Mouse (Mus musculus) mouse trophoblast stem cell (cell line): Measurements from ENCODE around the gene Stx11.

Experiments
- in situ Hi-C, 2 experiments: fragments of 300-500 bp; cut with MseI, MboI; formaldehyde crosslinking; loops; 2 replicates in 1 of 2; 3 replicates in 1 of 2; pipeline ENCODE4 v1.15.1; 2025

Gene Stx11

DNA sequence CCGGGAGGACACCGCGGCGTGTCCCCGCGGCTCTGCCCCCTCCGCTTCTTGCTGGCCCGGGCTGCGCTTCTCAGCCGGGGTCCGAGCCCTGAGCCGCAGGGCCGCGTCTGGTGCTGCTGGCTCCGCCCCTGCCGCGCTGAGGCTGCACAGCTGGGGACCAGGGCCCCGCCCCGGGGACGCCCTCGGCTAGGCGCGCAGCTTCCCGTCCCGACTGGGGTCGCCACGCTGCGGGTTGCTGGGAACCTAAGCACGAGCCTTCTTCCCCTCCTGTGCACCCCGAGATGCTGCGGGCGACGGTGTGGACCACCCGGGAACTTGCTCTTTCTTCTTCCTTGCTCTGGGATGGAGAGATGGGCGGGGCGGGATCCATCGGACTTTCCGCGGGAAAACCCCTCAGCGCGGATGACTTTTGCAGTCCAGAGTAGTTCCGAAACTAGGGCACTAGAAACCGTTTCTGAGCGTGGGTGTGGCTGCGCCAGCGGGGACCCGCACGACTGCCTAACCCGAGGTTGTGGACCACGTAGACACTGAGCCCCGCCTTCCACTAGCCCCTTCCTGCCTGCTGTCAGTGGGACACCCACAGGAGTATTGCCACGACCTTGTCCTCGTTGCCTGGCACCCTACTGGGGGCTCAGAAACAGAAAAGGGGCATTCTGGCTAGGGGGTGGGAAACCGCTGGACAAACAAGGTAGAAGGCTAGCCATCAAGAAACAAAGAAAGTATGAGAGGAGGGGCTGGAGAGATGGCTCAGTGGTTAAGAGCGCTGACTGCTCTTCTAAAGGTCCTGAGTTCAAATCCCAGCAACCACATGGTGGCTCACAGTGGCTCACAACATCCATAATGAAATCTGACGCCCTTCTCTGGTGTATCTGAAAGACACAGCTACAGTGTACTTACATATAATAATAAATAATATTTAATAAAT, at the start of gene Stx11:
Stx11 (minus strand) TSS at position 148 of the 925 bp plus-strand sequence.
- in situ Hi-C loops, result no loop called here

DNA sequence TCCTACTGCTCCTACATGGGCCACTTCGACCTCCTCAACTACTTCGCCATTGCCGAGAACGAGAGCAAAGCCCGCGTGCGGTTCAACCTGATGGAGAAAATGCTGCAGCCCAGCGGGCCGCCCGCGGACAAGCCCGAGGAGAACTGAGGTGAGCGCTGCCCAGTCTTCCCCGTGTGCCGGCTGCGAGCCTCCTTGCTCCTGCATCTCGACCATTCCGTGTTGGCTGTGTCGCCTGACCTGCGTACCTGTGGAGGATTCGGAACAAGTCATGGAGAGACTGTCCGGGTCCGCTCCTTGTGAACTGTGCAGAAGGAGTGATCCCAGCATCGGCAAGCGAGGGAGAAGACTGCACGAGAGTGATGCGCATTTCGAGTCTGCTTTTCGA, 44.6 kb upstream of the Stx11 start:
- in situ Hi-C loops, result no loop called here

DNA sequence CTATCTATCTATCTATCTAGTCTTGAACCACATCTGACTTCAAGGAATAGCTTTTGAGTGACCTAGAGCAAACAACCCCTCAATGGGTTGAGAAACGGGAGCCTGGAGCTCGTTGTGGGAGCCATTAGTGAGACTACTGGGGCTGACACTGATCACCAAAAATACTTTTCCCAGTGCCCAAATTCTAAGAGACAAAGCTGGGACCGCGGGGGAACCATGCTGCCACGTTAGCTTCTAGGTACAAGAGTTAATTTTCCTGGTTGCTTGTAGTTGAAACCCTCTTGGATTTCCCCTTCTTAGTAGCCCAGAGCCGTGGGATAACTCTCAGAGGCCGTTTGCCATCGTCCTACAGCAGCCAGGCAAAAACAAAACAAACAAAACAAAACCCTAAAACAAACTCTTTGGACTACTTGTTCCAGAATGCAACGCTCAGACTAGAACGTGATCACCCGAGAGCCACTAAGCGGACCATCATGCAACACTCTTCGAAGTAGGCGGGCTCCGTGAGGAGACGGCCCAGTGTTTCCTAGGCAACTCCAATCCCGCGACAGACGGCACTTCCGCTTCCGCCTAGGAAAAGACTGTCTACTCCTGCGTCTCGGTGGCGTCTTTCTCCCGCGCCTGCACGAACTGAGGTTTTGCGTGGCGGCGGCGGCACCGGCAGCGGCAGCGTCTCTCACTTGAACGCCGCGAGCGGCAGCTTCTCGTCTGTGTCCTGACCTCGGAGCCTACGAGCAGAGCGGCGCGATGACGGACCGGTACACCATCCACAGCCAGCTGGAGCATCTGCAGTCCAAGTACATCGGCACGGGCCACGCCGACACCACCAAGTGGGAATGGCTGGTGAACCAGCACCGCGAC, 44.0 kb upstream of the Stx11 start:
- in situ Hi-C loops, result no loop called here

DNA sequence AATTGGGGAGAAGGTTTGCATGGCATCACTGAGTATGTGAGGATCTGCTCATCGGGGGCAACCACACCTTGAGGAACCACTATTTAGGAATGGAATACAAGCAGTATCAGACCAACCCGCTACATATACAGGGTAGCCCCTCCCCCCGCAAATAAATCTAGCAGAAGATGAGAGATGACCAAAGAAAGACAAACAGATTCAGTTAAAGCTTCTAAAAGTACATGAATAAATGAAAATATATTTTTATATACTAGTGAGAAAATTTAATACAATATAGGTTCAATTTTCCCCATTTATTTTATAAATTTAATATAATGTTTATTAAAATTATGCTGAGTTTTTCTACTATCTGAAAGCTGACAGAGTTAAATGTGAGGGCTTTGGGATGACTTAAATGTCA, 40.9 kb upstream of the Stx11 start, which contains the start of gene Sf3b5:
Sf3b5 (plus strand) TSS at position 301 of the 400 bp plus-strand sequence.
- in situ Hi-C loops, result no loop called here

DNA sequence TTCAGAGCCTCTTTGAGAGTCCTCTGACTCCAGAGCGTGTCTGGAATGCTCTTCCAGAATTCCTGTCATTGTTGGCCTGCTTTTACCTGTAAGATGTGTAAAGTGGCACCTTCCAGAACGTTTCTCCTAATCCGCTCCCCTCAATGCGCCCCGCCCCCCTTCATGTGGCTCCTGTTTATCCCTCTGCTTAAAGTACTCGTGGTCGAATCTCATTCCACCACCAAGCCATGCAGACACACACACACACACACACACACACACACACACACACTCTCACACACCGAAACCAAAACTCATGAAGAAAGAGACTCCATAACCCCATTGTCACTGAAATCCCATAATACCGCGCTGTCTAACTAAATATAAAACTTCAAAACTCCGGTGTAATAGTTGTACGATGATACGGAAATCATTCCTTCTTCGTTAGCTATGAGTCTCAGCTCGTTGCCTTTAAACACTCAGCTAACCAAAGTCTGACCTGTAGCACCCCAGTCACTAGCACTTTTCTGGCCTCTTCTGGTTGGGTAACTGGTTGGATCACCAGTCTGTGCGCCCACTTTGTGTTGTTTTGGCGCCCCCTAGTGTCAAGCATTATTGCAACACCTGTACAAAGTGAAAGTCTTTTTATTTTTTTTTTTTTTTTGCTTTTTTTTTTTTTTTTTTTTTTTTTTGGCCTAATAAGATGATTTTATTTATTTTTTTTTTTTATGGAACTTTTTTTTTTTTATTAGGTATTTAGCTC, 32.8 kb upstream of the Stx11 start:
- in situ Hi-C loops, result loop anchor here (10.0 kb wide), 1 partner anchor 72 kb away; no protein-coding TSS in a partner anchor

DNA sequence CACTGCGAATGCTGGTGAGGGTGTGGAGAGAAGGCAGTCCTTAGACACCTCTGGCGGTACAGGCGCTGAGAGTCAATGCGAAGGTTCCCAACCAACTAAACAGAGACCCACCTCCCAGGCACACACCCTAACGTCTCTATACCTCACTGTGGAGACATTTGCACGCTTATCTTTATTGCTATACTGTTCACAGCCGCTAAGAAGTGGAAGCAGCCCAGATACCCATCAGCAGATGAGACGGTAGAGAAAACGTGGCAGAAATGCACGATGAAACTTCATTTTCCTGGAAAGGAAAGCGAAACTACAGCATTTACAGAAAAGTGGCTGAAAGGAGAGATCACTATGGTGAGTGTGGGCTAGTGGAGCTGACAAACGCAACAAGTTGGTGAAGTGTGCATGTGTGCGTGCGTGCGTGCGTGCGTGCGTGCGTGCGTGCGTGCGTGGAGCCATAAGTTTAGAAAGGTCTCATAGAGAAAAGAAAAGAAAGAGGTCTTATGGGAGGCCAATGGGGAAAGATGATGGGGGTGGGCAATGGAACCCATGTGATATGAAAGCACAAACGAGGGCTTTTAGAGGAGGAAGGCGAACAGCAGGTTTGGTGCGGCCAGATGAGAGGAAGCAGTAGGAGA, 29.4 kb upstream of the Stx11 start:
- in situ Hi-C loops, result loop anchor here (10.0 kb wide), 1 partner anchor 69 kb away; no protein-coding TSS in a partner anchor

DNA sequence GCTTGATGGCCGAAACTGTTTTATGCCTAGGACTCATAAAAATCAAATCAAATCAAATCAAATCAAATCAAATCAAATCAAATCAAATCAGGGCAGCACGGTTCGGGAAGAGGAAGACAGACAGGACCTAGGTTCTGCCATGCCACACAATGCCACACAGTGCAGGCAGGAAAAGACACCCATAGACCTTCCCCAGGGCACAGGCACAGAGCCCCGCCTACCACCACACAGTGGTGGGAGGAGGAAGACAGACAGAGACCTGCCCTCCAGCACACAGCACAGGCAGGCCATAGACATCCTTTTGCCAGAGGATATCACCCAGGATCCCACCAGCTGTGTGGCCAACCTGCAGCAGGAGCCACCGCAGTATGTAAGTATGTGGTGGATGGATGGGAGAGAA, 27.9 kb upstream of the Stx11 start:
- in situ Hi-C loops, result loop anchor here (10.0 kb wide), 1 partner anchor 67 kb away; no protein-coding TSS in a partner anchor

DNA sequence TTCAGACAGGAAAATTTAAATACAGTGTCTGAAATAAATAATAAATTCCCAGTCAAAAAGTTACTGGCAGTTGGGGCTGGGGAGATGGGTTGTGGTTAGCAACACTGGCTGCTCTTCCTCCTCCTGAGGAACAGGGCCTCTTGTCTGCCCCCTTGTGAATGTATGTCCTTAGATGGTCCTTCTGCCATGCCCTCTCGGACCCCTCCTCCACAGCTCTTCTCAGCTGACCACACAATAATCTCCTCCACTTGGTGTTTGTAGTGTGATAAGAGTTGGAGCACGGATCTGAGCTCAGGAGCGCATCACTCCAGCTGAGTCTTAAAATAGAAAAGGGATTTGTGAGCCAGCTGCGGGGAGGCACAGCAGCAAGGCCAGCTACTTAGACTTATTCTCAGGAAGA, 22.8 kb upstream of the Stx11 start:
- in situ Hi-C loops, result loop anchor here in 1 of 2 experiments (5.0 kb wide), 1 partner anchor 190 kb away; no protein-coding TSS in a partner anchor

DNA sequence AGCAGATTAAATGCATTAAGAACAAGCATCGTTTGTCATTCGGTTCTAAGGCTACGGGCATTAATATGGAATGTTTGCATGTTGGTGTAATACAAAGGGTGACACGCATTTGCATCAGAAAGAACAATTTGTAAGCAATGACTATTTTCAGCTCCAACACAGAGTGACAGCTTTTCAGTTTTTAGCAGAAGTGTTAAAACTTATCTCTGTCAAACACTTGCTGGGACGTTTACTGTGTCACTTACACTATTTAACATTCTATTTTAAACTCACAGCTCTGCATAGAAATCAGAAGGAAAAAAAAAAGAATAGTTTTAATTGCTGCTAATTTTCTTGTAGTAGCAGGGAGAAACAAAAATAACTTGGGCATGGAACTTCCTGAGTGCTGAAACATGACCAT, 22.4 kb upstream of the Stx11 start:
- in situ Hi-C loops, result loop anchor here in 1 of 2 experiments (5.0 kb wide), 1 partner anchor 189 kb away; no protein-coding TSS in a partner anchor

DNA sequence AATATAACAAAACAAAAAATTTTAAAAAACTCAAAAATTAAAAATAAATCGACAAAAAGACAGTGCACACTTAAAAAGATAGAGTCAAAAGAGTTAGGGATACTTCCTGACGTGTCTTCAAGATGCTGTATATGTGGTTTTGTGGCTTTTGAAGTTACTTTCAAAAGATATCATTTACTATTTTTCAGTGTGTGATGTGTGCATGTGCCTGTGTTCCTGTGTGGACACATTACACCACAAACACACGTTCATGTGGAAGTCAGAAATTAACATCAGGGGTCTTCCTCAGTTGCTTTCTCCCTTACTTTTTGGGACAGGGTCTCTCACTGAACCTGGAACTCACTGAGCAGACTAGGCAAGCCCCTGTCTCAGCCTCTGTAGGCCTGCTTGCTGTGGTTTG, 20.9 kb upstream of the Stx11 start:
- in situ Hi-C loops, result loop anchor here in 1 of 2 experiments (5.0 kb wide), 1 partner anchor 188 kb away; no protein-coding TSS in a partner anchor

DNA sequence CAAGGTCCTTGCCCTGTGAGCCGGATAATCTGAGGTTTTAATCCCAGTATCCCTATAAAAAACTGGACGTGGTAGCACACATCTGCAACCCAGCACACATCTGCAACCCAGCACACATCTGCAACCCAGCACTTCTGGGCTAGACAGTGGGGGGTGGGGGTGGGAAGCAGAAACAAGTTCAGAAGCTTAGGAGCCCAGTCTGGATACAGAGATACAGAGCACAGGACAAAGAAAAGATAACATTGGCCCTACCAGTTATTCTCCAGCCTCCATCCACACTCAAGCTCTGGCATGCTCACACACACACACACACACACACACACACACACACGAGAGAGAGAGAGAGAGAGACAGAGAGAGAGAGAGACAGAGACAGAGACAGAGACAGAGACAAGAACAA, 19.4 kb upstream of the Stx11 start:
- in situ Hi-C loops, result no loop called here

DNA sequence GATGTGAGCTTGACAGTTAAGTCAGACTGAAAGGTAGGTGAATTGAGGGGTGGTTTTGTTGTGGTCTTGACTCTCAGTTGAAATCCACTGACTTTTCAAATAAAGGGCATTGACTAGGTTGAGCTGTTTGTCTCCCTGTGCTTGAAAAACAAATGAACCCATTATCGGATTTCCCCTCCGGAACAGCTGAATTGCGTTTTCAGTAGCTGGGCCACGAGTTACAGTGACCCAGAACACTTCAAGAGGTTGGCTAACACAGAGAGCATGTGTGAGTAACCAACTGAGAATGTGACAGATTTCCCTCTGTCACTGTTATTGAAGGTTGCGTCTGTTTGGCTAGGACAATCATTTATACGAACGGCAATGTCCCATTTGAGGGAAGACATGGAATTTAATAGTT, 17.0 kb upstream of the Stx11 start:
- in situ Hi-C loops, result no loop called here

DNA sequence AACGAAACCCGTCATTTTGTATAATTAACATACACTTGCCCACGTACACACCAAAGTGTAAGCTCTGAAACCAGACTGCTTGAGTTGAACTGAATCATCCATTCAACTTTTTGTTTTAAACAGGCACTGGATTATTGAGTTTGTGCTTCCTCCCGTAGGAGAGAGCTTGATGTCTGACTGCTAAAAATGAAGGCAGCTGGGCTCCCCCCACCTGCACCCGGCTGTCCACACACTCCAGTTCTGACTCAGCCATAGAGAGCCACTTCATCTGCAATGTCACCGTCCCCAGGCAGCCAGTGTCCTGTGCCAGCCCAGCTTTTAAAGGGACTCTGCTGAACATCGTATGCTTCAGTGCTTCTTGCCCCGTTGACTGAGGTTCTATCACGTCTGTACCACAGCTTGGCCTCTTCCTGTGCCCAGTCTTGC, 13.7 kb upstream of the Stx11 start:
- in situ Hi-C loops, result no loop called here

DNA sequence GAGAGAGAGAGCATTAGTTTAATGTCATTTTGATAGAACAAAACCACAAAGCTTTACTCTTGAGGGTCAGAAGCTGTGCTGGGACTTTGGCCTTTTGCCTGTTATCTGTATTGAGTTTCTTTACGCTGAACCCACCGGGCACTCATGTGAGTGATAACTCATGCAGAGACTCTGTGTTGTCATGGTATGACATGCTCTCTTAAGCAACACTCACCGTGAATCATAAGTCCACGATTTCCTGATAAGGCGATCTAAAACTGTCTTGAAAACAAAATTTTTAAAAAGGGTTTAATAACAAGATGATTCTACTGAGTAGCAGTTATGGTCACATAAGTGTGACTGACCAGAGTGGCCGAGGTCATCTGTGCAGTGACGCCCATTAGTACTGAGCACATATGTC, 12.5 kb upstream of the Stx11 start:
- in situ Hi-C loops, result no loop called here

DNA sequence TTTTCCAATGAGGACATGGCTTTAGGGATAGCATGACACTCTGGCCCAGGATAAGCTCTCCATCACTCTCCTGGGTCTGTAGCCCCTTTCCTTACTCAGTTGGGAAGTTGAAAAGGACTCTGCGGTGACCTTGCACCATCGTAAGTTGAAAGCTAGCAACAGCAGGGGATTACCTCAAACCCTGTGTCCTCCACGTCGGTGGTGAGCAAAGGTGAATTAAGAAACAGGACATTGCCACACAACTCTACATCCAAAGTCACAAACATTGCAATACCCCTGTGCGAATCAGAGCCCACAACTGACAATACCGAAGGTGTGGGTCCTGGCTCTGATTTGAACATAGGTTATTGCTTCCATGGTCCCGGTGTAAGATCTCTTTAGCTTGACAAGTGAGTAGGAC, 11.9 kb upstream of the Stx11 start:
- in situ Hi-C loops, result no loop called here

DNA sequence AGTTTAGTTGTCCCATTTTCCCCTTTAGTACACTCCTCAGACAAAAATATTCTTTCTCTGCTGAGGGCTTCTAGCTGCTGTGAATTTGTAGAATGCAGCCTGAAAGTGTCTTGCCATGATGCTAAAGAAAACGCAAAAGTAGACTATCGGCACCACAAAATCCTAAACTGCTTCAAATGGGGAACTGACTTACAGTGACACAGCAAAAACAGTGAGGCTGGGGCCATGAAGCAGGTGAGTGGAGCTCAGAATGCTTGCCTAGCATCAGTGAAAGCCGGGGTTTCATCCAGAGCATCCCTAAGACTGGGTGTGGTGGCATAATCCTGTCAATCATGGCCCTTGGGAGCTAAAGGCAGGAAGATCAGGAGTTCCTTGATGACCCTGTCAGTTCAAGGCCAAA, 11.4 kb upstream of the Stx11 start:
- in situ Hi-C loops, result no loop called here

DNA sequence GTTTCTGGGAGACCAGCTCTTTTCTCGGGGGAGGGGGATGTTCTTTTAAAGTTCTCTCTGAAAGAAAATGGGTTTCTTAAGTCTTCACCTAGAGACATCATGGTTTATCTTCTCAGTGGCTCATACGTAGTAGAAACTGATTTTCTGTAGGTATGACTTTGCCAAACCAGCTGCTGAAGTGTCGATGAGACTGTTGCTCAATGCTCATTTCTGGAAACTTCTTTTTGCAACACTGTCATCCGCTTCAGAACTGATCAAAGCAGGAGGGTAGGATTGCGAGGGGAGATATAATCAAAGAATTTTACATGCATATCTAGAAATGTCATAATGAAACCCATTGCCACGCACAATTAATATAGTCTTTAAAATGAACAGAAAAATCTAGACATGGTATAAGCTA, 10.5 kb upstream of the Stx11 start:
- in situ Hi-C loops, result no loop called here

DNA sequence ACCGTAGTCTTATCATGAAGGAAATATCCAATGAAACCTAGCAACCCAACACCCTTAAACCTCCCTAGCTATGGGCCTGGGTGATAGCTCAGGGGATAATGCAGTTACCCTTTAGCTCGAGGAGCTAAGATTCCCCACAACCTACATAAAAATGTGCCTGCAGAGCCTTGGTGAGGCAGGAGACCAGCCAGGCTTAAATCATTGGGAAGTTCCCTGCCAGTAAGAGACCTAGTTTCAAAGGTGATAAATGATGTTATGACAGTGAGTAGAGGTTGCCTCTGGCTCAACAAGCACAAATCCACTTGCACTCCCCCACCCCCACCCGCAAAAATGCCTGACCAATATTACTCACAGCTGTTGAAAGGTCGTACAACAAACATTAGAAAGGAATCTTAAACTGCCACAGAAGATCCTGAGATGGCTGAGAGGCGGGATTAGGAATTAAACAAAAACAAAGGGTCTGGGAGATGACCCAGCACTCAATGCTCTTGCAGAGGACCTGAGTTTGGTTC, 1.6 kb upstream of the Stx11 start:
- in situ Hi-C loops, result no loop called here

DNA sequence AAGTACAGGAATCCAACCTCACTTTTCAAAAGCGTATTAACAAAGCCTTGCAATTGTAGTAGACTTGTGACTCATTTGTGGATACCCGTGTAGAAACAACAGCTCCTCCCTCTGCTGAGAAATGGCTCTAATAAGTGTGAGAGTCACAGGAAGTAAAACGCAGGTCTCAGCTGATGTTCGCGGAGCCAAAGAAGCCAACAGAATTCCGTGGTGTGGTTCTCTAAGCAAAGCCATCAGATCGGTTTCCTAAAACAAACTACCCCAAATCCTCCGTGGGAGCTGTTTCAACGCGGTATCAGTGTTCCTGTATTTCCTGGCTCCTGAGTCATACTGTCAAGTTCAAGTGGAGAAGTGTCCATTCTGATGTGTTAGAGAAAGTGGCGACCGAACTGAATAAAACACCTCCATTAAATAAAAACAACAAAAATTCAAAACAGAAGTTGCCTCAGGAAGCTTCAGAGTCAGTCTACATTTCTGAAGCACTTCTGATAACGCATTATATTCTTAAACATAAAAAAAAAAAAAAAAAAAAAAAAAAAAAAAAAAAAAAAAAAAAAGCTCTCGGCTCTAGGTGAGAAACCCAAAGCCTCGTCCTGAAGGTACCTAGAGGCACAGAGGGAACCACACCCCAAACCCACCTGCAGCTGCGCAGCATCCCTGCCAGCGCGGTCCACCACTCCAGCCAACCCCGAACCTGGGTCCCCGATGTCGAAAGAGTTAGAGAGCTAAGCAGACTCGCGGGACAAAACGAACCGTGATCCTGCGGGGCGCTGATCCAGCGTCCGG, 543 bp downstream of the Stx11 start:
- in situ Hi-C loops, result no loop called here

DNA sequence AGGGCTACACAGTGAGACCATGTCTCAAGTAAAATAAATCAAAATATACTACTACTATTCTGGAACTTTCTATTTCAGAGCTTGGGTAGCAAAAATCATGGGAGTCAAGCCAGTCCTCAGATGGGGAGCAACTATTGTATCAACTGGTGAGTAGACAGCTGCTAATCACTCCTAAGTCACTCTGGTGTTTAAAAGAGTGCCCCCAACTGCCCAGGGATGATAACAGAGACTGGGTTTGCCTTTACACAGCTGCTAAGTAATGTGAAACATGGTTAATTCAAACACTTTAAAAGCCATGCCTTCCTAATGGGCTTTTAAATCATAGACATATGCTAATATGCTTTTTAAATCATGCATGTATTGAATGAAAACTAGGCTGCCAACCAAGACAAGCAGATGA, 1.9 kb downstream of the Stx11 start:
- in situ Hi-C loops, result no loop called here
